Mouse (Mus musculus) embryonic facial prominence, embryonic 14.5 days (tissue): Measurements from ENCODE around the gene Sh3rf1. TPM values are rescaled to one million over a fixed set of nuclear protein-coding genes. Genes with fewer than 3 reads are reported as not detected.

Source experiments
- ATAC-seq: fragments of 200-750 bp; cut with Nextera tagmentation; 2 replicates; pipeline ENCODE4 v1.8.0; 2017; ENCODE audit warnings: low read depth, moderate number of reproducible peaks, moderate TSS enrichment
- DNase-seq: peaks from one replicate; pipeline ENCODE4 v3.0.0-alpha.2; 2015; ENCODE audit warnings: low spot score
- H3K27ac ChIP-seq: fragments of 300-500 bp; sonication (generic); replicated peaks from 2 replicates; pipeline ENCODE4 v1.5.1; 2014; ENCODE audit warnings: low read depth, mild to moderate bottlenecking, low read length, moderate library complexity
- H3K27me3 ChIP-seq: fragments of 300-500 bp; sonication (generic); replicated peaks from 2 replicates; pipeline ENCODE4 v1.6.1; 2014; ENCODE audit warnings: low read length; ENCODE audit not compliant: control insufficient read depth, insufficient read depth
- H3K36me3 ChIP-seq: fragments of 300-500 bp; sonication (generic); 2 replicates; pipeline ENCODE4 v1.6.1; 2014; ENCODE audit warnings: low read length, mixed read lengths; ENCODE audit not compliant: control insufficient read depth, insufficient read depth
- H3K4me1 ChIP-seq: fragments of 300-500 bp; sonication (generic); 2 replicates; pipeline ENCODE4 v1.6.1; 2014; ENCODE audit warnings: antibody characterized with exemption, low read length; ENCODE audit not compliant: control insufficient read depth, insufficient read depth
- H3K4me2 ChIP-seq: fragments of 300-500 bp; sonication (generic); 2 replicates; pipeline ENCODE4 v1.6.1; 2014; ENCODE audit warnings: low read depth, mild to moderate bottlenecking, low read length, moderate library complexity, mixed read lengths
- H3K4me3 ChIP-seq: fragments of 300-500 bp; sonication (generic); 2 replicates; pipeline ENCODE4 v1.5.1; 2014; ENCODE audit warnings: low read depth, mild to moderate bottlenecking, low read length
- H3K9ac ChIP-seq: fragments of 300-500 bp; sonication (generic); 2 replicates; pipeline ENCODE4 v1.6.1; 2014; ENCODE audit warnings: low read depth, mild to moderate bottlenecking, low read length, moderate library complexity, mixed read lengths
- H3K9me3 ChIP-seq: fragments of 300-500 bp; sonication (generic); 2 replicates; pipeline ENCODE4 v1.6.1; 2016; ENCODE audit warnings: low read length; ENCODE audit not compliant: control insufficient read depth
- WGBS: fragments of 180-500 bp; shearing (Covaris S2); extraction: QIAGEN DNeasy Blood & Tissue Kit; methylation state at CpG from one replicate; pipeline ENCODE4 v1.1.7; 2014; 5-methylcytosine and 5-hydroxymethylcytosine counted together
- polyA plus RNA-seq: library from polyadenylated mRNA; unstranded; fragments of >200 nt; fragmentation: Nextera tagmentation; extraction: Ambion mirVana; gene quantifications from 2 replicates; pipeline ENCODE4 v1.2.1, GENCODE M21; 2014

The Sh3rf1 gene
- polyA plus RNA-seq = 10.5 and 11.1 TPM in 2 replicates

DNA sequence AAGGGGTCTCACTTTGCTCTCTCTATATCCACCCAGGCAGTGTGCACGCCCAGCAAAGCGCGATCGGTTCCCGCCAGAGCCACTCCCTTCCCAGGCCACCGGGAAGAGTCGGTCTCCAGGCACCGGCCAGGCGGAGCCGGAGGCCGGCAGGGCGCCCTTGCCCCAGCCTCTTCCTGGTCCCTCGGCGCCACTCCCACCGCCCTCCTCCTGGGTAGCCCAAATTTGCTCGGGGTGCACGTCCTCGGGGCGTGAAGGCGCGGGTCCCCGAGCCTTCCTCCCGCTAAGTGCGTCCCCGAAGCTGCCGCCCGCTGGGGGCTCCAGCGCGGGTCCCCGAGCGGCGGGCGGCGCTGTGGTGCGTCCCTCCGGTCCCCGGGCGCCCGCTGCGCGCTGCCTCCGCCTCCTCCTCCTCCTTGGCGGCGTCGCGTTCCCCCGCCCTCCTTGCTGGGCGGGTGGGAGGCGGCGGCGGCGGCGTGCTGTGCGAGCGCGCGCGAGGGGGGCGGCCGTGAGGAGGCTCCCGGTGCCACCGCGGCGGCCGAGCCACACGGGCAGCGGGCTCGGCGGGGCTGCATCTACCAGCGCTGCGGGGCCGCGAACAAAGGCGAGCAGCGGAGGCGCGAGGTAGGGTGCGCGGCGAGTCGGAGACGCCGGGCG is at the start of gene Sh3rf1:
TSS of gene Sh3rf1 (plus strand) at position 144 of the 651 bp plus-strand sequence.
- no peaks in the 10 kb centered on the region for H3K9me3 ChIP-seq
- H3K4me3 ChIP-seq = peak within 1 kb of the TSS; percentile 82
- WGBS = under 1% methylated on average over 27 of the region's 84 CpGs
- H3K4me1 ChIP-seq = peaks cover 27% of the 10 kb centered on the region
- peak within 1 kb of the TSS; percentile 87 for H3K9ac ChIP-seq
- H3K36me3 ChIP-seq = no peaks in the 10 kb centered on the region; the same call in 1 of the 2 replicates
- DNase-seq (peak; percentile 90), ATAC-seq (peak; percentile 93)
- no peaks in the 10 kb centered on the region for H3K27me3 ChIP-seq
- H3K27ac ChIP-seq = peak within 1 kb of the TSS; percentile 81
- peak within 1 kb of the TSS; percentile 92 for H3K4me2 ChIP-seq

GRCm38 (mm10) chr8:61173921-61174492 is 49.7 kb upstream of the Sh3rf1 start:
- no peak overlapping the region for H3K4me2 ChIP-seq
- H3K9ac ChIP-seq = no peak overlapping the region
- WGBS = 66% methylated on average over 7 of the region's 7 CpGs
- no peaks in the 10 kb centered on the region for H3K36me3 ChIP-seq
- no peaks in the 10 kb centered on the region for H3K9me3 ChIP-seq
- ATAC-seq = no peak
- no peak overlapping the region for H3K4me3 ChIP-seq
- H3K27ac ChIP-seq = no peak overlapping the region
- H3K27me3 ChIP-seq = no peaks in the 10 kb centered on the region
- DNase-seq = peak; percentile 7
- H3K4me1 ChIP-seq = no peaks in the 10 kb centered on the region

DNA sequence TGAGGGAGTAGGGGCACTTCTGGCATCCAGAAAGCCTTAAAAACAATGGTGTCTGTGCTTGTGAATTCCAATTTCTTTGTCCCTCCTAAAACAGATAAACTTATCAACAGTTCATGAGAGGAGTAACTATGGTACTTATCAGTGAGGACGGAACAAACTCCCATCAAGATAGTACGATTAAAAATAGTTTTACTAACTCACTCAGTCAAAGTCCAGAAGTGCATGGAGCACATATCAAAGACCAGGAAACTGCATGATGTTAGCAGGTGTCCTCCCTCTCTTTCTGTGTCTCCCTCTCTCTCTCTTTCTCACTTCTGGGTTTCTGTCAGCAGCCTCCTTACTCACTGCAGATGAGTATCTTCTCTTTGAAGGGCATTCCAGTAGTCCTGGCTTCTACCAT is 47.8 kb upstream of the Sh3rf1 start:
- Histone ChIP-seq H3K9ac (no peak overlapping the region), H3K4me3 (no peak overlapping the region), H3K27me3 (no peaks in the 10 kb centered on the region), H3K9me3 (no peaks in the 10 kb centered on the region), H3K4me1 (no peaks in the 10 kb centered on the region), H3K36me3 (no peaks in the 10 kb centered on the region), H3K4me2 (no peak overlapping the region), H3K27ac (no peak overlapping the region)
- ATAC-seq (no peak), DNase-seq (no peak)
- 95% methylated on average over 2 of the region's 2 CpGs for WGBS

GRCm38 (mm10) chr8:61177680-61178593 is 45.7 kb upstream of the Sh3rf1 start:
- H3K27me3 ChIP-seq = no peaks in the 10 kb centered on the region
- WGBS = 74% methylated on average over 12 of the region's 12 CpGs
- no peak for ATAC-seq

GRCm38 (mm10) chr8:61178594-61179140 is 45.0 kb upstream of the Sh3rf1 start:
- H3K4me3 ChIP-seq = no peak overlapping the region
- no peak overlapping the region for H3K9ac ChIP-seq
- H3K36me3 ChIP-seq = no peaks in the 10 kb centered on the region
- H3K27ac ChIP-seq = no peak overlapping the region
- no peaks in the 10 kb centered on the region for H3K9me3 ChIP-seq
- H3K4me1 ChIP-seq = no peaks in the 10 kb centered on the region
- H3K4me2 ChIP-seq = no peak overlapping the region
- 72% methylated on average over 11 of the region's 11 CpGs for WGBS
- DNase-seq = peak; percentile 23
- no peak for ATAC-seq
- no peaks in the 10 kb centered on the region for H3K27me3 ChIP-seq

More at GRCm38 (mm10) chr8:61177680-61178593, 45.7 kb upstream of the Sh3rf1 start:
- Histone ChIP-seq H3K9ac (no peak overlapping the region), H3K36me3 (no peaks in the 10 kb centered on the region), H3K4me1 (no peaks in the 10 kb centered on the region), H3K4me3 (no peak overlapping the region), H3K9me3 (no peaks in the 10 kb centered on the region), H3K27ac (no peak overlapping the region), H3K4me2 (no peak overlapping the region)
- no peak for DNase-seq

- 82% methylated on average over 2 of the region's 2 CpGs for WGBS
- Histone ChIP-seq H3K4me1 (no peaks in the 10 kb centered on the region), H3K36me3 (no peaks in the 10 kb centered on the region), H3K9me3 (no peaks in the 10 kb centered on the region), H3K27ac (no peak overlapping the region), H3K4me3 (no peak overlapping the region), H3K27me3 (no peaks in the 10 kb centered on the region), H3K9ac (no peak overlapping the region), H3K4me2 (no peak overlapping the region)
- DNase-seq (no peak), ATAC-seq (no peak)
Measured at GRCm38 (mm10) chr8:61181592-61181991, 42.1 kb upstream of the Sh3rf1 start.

GRCm38 (mm10) chr8:61182020-61182419 is 41.7 kb upstream of the Sh3rf1 start:
- Histone ChIP-seq H3K36me3 (no peaks in the 10 kb centered on the region), H3K4me2 (no peak overlapping the region), H3K9me3 (no peaks in the 10 kb centered on the region), H3K27ac (no peak overlapping the region), H3K9ac (no peak overlapping the region), H3K4me1 (no peaks in the 10 kb centered on the region), H3K27me3 (no peaks in the 10 kb centered on the region), H3K4me3 (no peak overlapping the region)
- no peak for DNase-seq
- 84% methylated on average over 4 of the region's 4 CpGs for WGBS
- ATAC-seq = no peak
